Mouse (Mus musculus) inflammation-experienced regulatory T-cells, adult 6 months (primary cell): ENCODE measurements around the gene Lrrc3c. TPM values are rescaled to one million over a fixed set of nuclear protein-coding genes. Genes with fewer than 3 reads are reported as not detected.

ENCODE experiments used
- ATAC-seq: one replicate; pipeline ENCODE4 v1.8.0; 2017
- polyA plus RNA-seq, 3 experiments: library from polyadenylated mRNA; unstranded; fragments of 100-300 nt; shearing (Covaris generic); gene quantifications; one replicate each; pipeline ENCODE4 v1.2.1; 2017

Lrrc3c gene
- not detected for polyA plus RNA-seq

- no peak for ATAC-seq
These were observed at the start of gene Lrrc3c for GRCm38 (mm10) chr11:98597991-98598390. Gene Lrrc3c (plus strand): TSS chr11:98598291.

- ATAC-seq, result no peak
These were observed 48.7 kb upstream of the Lrrc3c start for GRCm38 (mm10) chr11:98549363-98549762.

- peak; percentile 73 for ATAC-seq
These were observed 47.6 kb upstream of the Lrrc3c start for GRCm38 (mm10) chr11:98550311-98550974.

DNA sequence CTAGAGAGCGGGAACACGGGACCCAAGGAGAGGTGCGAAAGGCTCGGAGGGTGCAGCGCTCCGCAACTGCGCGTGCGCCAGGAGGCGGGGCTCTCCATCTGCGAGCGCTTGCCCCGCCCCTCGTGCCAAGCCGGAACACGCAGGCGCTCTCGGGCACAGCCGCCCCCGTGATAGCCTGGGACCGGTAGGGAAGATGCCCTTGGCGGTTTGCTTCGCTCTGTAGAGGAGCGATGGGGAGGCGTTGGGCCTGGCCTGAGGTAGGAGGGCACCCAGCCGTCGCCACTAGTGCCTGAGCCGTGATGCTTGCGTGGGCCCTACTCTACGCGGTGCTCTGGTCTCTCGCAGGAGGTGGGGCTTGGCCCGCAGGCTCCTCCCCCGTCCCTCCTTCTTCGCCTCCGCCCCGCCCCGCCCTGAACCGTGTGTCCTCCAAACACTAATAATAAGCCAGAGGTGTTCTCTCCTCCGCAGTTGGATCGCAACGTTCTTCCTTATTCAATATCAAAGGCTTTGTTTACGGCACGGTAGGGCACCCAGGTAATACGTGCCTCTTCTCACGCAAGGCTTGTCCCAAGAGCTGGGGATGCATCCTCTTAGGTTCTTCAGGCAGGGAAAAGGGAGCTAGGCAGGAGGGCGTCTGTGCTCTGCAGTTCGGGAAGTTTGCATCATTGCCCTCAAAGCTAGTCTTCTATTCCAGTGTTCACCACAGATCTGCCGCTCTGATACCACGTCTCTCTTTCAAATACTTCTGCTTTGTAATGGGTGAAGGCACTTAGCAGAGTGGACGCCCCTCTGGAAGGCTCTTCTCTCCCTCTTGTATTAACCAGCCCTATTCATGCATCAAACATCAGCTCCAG, 46.9 kb upstream of the Lrrc3c start, which contains the start of gene Zpbp2:
Gene Zpbp2, plus strand, starts transcription at position 123 of the 854 bp plus-strand sequence.
- ATAC-seq, result peak; percentile 60

- no peak for ATAC-seq
These were observed 44.1 kb upstream of the Lrrc3c start for GRCm38 (mm10) chr11:98553966-98554365.

GRCm38 (mm10) chr11:98555124-98555700, 42.9 kb upstream of the Lrrc3c start:
- no peak for ATAC-seq

DNA sequence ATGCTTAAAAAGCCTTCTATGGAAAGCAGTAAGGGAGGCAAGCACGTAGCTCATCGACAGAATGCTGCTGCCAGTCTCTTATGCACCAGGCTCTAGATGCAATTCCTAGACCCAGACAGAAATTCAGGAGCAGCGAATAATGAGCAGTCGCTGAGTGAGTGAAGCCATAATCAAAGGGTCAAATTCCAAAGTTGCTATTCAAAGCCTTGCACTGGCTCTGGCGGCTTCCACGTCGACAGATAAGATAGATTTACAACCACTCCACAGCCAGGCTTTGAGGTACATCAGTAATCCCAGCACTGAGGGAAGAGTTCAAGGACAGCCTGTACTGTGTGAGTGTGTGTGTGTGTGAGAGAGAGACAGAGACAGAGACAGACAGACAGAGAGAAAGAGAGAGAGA, 37.1 kb upstream of the Lrrc3c start:
- ATAC-seq, result no peak

GRCm38 (mm10) chr11:98563025-98563424, 35.1 kb upstream of the Lrrc3c start:
- ATAC-seq, result peak; percentile 69

DNA sequence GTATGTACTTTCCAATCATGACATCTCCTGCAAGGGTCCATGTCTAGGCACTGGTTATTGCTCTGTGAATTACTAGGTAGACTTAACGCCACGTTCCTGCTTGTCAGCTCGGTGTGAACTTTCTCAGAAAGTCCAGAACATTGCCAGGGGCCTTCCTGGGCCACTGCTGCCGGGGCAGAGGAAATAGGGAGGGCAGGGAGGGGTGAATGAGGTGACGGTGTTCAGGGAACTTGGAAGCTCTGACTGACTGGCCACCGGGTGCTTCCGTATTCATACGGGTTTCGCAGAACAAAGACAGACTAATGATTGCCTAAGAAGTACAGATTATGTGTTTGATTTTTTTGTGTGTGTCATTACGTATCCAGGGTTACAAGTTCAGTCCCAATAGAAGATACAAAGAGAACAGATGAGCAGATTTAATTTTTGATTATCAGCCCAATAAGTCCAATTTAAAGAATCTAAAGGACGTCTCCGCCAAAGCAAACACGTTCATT, 34.1 kb upstream of the Lrrc3c start:
- no peak for ATAC-seq

DNA sequence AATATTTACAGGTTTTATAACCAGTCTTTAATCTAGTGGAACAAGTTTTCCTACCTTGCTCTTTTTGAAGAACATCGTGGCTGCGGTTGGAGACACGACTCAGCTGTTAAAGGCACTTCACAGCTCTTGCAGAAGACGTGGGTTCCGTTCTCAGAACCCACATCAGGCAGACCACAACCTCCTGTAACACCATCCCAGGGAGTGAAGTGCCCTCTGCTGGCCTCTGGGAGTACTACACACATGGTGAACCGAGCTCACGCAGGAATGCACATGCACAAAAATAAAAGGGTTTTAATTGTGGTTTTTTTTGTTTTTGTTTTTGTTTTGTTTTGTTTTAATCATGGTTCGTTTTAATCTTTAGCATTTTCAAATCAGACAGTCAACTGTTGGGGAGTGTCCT, 29.8 kb upstream of the Lrrc3c start:
- no peak for ATAC-seq

DNA sequence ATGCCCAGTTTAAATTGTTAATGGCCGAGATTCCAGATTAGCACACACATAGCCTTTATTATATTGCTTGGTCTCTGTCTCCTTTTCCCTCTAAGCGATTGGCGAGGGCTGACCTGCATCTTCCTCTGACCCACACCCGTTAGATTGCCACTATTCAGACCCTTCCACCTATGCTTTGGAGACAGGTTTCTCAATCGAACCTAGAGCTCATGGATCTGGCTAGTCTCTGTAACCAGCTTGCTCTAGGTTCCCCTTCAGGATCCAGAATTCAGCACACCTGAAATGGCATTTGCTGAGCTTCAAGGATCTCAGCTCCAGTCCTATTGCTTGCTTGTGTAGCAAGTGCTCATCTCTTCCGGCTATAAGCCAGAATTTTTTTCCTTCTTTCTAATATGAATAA, 28.6 kb upstream of the Lrrc3c start:
- no peak for ATAC-seq

DNA sequence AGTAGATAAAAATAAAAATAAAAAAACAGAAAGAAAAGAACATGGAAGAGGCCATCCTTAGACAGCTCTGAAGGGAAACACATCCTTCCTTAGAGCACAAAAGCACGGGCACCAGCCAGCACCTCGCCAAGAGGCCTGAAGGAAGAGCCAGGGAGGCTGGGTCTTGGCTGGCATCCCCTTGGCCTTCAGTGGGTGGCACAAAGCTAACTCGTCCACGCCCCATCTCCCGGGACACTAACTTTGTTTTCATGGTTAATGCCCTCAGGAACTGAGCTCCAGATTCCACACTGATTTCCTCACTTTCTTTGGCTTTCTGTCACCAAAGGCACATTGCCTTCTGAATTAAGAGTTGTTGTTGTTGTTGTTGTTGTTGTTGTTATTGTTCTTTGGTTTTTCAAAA, 20.3 kb upstream of the Lrrc3c start:
- ATAC-seq, result no peak

DNA sequence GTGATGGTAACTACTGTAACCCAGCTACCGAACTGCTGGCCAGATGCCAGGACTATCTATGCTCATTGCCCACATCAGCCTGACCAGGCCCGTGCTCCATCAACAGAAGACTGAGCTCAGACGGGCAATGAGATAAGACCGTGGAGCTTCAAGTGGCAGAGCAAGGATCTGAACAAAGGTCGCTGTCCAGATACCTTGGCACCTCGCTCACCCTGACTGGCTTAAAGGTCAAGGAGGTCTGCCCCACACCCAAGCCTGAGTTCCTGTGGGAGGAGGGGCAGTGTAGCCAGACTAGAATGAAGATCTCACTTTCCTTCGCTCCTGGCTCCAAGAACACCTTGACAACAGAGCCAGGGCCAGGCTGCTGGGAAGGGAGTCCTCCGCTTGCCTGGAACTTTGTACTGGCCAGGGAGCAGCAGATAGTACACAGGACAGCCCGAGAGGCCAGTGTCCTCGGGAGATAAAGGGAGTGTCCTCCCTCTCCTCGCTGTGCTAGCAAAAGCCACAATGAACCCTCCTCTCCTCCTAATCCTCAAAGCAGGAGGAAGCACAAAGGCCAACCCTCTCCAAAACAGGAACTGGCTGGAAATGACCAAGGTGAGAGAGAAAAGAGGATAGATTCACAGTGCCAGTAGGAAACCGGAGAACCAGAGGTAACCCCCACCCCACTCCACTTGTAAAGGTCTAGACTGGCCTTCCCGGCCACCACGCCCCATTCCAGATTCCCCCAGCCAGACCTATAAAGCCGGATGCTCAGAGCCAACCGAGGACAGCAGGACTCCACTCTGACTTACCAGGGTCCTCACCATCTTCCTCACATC, 17.6 kb upstream of the Lrrc3c start:
- no peak for ATAC-seq

- no peak for ATAC-seq
These were observed 16.6 kb upstream of the Lrrc3c start for GRCm38 (mm10) chr11:98581286-98582029.

DNA sequence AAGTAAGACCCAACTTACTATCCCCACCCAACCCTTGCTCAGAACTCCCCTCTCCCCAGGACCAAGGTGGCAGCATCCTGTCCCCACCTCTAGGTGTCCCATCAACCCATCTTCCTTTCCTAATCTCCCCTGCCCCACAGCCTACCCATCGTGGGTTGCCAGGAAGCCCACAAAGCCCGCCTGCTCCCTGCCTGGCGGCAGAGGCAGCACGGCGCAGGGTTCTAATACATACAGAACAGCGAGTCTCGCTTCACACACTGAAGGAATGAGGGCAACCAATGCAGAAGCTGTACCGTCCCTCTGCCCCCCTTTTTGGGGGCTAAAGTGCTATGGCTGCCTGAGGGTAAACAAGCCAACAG, 16.1 kb upstream of the Lrrc3c start:
- no peak for ATAC-seq

GRCm38 (mm10) chr11:98582551-98583264, 15.4 kb upstream of the Lrrc3c start:
- no peak for ATAC-seq

DNA sequence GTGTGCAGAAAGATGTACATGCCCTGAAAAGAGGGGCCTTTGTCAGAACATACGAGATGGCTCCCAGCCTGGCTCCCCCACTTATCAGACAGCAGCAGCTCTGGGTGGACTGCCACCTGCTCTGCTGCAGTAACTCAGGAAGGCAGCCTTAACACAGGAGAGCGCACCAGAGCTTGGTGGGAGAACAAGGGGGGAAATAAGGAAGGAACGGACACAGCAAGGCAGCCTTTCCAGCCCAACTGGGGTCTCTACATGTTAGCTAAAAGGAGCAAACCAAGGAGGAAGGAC, 14.9 kb upstream of the Lrrc3c start:
- ATAC-seq, result no peak

DNA sequence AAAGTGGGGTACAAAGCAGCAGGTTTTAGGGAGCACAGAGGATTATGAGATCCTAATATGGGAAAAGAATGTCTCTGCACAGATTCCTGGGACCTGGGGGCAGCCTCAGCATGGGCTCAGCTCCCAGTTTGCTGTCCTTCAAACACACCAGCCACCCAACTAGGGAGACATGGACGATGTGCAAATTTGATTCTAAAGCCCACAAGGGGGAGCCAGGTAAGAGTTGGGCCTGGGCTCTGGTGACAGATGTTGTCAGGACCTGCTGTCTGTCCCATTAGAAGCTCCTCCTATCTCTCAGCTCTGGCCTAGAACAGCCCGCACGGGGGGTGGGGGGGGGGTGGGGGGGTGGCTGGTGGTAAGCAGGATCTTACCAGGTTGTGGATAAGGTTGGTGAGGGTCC, 14.5 kb upstream of the Lrrc3c start:
- ATAC-seq, result no peak

DNA sequence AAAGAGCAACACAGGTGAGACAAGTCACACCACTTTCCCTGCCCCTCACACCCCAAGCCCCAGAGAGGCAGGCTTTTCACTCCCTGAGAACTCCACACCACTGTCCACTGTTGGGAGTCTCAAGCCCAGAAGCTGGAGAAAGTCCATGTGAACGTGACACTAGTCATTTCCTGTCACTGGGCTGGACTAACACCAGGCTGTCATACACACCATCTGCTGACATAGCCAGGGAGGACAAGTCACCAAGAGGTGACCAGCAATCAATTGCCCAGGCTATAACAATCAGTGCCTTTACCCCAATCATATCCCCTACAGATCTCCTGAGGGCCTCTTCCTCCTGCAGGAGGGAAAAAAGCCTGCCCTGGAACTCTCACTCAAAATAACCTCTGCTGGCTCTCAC, 13.9 kb upstream of the Lrrc3c start:
- no peak for ATAC-seq

- ATAC-seq, result no peak
These were observed 13.4 kb upstream of the Lrrc3c start for GRCm38 (mm10) chr11:98584629-98585177.
